Mouse (Mus musculus) cerebellum, adult 11-12 months (tissue): ENCODE data around the gene Psmf1.

Source experiments
- DNase-seq: peaks from one replicate; pipeline ENCODE4 v3.0.0; 2022

The Psmf1 gene

GRCm38 (mm10) chr2:151733151-151733865 lies 10.7 kb downstream of the Psmf1 start:
- DNase-seq: no peak

GRCm38 (mm10) chr2:151724094-151724493 lies 19.9 kb downstream of the Psmf1 start:
- DNase-seq: no peak

GRCm38 (mm10) chr2:151716318-151717055 lies 27.5 kb downstream of the Psmf1 start:
- no peak for DNase-seq

GRCm38 (mm10) chr2:151715526-151715925 lies 28.5 kb downstream of the Psmf1 start:
- DNase-seq: no peak

- DNase-seq: no peak
These were observed 31.3 kb downstream of the Psmf1 start for GRCm38 (mm10) chr2:151712647-151713046.

- DNase-seq: no peak
These were observed 41.2 kb downstream of the Psmf1 start for GRCm38 (mm10) chr2:151702851-151703190.

GRCm38 (mm10) chr2:151702146-151702850 lies 41.7 kb downstream of the Psmf1 start:
- DNase-seq: peak; percentile 49

GRCm38 (mm10) chr2:151701231-151702145 lies 42.5 kb downstream of the Psmf1 start, which contains the start of gene Tmem74b:
Gene Tmem74b, plus strand, starts transcription at chr2:151702008.
- peak; percentile 34 for DNase-seq

GRCm38 (mm10) chr2:151682976-151683375 lies 61.0 kb downstream of the Psmf1 start:
- no peak for DNase-seq

GRCm38 (mm10) chr2:151682357-151682756 lies 61.6 kb downstream of the Psmf1 start:
- no peak for DNase-seq

- no peak for DNase-seq
These were observed 67.8 kb downstream of the Psmf1 start for GRCm38 (mm10) chr2:151676234-151676633.

GRCm38 (mm10) chr2:151670968-151671329 lies 73.0 kb downstream of the Psmf1 start:
- no peak for DNase-seq

GRCm38 (mm10) chr2:151670026-151670967 lies 73.7 kb downstream of the Psmf1 start:
- DNase-seq: no peak

- DNase-seq: no peak
These were observed 75.6 kb downstream of the Psmf1 start, which contains the start of gene Rad21l for GRCm38 (mm10) chr2:151668433-151668832. Gene Rad21l, minus strand, starts transcription at chr2:151668533.
